Mouse (Mus musculus) CD4-positive, CD25-positive, alpha-beta regulatory T cell, adult 2 months (primary cell): ENCODE measurements around the gene Mgll.

Experiments
- DNase-seq: peaks from one replicate; pipeline ENCODE4 v3.0.0-alpha.2; 2012; ENCODE audit warnings: low read depth, low spot score

Mgll gene

DNA sequence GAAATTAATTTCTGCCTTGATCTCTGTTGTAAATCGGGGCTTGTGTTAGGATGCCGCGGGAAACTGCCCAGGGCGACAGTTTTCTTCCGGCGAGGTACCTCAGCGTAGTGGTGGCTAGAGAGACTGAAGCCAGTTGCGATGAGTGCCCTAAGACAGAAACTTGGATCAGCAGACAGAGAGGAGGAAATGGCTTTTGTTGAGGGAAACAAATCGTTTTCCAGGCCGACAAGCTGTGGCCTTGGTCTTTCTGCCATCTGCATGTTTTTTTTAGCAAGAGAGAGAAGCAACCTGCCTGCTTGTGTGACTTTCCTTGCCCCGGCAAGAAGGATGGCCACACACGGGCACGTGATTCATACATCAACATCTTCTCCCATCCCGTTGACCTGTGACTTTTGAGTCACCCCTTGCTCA, 70.4 kb downstream of the Mgll start:
- DNase-seq = no peak

DNA sequence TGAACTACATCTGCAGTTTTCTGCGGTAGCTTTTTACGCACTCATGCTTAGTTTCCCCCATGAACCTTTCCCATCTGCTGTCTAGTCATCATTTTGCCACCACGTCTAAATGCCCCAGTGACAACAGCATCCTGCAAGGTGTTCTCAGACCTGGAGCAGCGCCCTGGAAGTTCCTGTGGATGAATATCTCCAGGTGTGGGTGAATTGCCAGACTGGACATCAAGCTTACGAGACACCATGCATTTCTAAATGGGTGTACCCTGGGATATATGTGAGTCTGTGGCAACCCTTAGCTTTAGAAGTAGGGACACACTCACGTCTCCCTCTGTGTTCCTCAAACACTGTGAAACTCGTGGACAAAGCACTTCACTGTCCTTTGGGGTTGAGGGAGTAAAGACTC, 76.0 kb downstream of the Mgll start:
- no peak for DNase-seq

DNA sequence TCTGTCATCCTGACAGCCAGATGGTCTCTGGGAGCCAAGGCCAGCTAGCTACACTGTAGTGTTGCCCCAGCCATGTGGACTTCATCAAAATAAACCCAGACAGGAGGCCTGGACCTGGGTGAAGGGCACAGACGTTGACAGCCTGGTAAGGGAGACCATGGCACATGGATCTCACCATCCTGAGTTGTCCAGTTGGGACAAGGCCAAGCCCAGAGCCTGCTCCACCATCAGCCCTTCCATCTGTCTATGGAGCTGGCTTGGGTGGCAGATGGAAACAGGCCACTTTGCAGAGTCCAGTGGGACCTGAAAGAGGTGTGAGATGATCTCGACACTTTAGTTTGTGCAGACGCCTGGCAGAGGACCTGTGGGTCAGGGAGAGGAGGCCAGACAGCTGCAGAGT, 76.5 kb downstream of the Mgll start:
- DNase-seq = no peak

DNA sequence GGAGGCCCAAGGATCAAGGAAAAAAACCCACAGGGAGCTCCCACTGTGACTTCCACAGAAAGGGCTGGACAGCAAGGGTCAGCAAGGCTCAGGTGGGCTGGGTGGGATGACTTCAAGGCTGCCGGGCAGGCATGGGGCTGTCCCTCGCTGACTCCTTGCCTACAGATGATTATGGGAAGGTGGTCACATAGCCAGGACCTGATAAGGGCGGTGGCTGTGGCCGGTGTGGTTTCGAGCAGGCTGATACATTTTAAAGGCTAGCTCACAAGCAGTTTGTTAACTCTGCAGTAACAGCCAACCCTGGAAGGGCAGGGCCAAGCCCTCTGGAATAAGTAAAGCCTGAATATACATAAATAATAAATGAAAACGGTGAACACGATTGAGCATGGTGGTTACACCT, 78.8 kb downstream of the Mgll start:
- no peak for DNase-seq

DNA sequence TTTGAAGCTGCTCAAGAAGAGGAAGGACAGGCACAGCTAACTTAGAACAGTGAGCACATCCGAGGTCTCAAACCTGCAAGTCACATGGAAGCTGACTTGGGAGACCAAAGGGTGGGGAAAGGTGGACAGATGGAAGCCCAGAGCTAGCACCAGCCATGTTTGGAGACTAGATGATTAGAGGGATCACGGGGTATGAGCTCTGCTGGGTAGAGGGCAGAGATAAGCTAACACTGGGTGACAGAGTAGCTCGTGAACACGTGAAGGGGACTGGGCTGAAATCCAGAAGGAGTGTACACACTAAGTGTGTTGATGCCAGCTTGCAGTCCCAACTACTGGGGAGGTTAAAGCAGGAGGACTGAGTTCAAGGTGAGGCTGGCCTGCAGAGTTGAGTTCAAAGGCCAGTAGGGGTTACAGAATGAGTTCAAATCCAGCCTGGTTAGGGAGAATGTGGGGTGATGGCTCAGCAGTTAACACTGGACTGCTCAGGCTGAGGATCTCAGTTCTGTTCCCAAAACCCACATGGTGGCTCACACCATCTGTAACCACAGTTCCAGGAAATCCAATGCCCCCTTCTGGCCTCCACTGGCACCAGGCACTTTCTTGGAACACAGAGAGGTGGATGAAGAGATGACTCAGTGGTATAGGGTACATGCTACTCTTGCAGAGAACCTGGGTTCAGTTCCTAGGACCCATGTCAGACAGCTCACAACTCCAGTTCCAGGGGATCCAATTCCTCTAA, 79.9 kb downstream of the Mgll start:
- DNase-seq = no peak

DNA sequence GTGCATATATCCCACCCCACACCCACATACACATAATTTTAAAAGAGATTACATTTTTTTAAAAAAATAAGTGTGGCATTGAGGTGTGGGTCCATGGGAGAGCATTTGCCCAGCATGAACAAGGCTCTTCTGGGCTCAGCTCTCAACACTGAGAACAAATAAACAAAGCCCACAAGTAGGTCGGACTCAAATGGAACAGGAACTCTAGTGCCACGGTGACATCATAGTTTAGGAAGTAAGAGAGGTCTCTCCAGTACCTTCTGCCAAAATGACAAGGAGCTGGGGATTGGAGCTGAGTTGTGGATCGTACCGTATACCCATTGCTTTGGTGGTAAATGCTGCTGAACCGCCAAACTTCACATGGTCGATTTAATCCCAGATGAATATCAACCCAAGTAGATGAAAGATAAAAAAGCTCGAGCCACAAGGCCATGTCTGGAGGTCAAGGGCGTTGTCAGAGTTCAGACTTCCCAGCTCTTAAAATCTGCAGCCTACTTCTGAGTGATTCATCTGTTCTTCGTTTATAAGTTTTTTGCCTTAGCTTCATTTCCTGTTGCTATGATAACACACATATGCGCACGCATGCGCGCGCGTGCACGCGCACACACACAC, 80.9 kb downstream of the Mgll start:
- DNase-seq = no peak

DNA sequence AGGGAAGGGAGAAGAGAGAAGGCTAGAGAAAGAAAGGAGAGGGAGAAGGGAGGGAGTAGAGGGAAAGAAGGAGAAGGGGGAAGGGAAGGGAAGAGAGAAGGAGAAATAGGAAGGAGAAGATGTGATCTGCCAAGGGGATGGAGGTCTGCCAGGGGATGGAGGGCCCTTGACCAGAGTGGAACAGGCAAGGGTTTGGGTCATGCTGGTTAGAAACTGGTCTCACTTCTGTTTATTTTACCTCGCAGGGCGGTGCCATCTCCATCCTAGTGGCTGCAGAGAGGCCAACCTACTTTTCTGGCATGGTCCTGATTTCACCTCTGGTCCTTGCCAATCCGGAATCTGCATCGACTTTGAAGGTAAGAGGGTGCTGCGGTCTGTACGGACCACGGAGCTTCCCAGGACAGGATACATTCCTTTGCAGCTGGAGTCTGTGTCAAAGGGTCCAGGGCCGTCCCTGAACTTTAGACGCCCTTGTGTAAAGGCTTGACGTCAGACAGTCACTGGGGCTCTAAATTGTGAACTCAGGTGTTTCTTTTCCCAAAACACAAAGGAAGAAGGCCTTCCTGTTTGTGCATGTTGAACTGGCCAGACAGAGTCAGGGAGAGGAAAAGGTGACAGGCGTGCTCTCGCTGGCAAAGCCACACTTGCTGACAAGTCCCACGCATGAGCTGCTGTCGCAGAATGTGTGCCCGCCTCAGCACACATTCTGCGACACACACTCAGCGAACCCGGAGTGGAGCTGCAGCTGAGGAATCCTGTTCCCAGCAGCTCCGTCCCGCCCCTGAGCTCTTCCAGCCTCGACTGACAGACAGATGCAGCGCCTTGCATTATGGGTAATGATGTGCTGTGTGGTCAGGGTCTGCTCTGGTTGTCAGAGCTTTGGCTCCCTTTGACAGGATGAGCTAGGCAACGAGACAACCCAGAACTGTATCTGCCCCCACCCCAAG, 85.2 kb downstream of the Mgll start:
- no peak for DNase-seq

DNA sequence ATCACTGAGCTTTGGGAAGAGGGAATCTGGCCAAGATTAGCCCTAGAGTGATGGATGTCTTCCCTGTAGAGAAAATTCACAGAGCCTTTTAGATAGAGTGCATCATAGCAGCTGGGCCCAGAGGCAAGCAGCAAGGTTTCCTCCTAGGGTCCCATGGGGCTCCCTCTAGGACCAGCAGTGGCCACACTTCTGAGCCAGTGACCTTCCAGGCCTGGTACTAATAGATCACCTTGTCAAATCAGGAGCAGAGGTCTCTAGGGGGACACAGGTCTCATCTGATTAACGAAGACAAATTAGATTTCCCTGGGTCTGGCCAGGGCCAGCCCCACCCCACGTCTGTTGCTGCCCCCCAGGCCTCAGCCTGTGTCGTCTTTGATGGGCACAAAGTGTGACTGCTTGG, 86.1 kb downstream of the Mgll start:
- DNase-seq = no peak

DNA sequence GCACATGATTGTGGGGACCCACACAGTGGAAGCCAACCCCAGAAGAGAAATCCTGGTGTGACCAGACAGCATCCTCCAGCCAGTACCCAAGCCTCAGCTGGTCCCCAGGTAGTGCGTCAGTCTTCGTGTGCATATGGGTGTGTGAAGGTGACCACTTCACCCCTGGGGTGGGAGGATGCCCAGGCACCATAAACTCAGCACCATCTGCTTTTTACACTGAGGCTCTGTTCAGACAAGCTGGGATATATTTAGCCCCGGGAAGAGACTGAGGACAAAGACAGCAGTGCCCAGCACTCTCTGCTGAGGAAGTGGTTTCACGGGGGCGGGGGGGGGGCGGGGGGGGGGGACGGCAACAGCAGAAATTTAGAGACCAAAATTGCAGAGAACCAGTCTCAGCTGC, 87.2 kb downstream of the Mgll start:
- no peak for DNase-seq

DNA sequence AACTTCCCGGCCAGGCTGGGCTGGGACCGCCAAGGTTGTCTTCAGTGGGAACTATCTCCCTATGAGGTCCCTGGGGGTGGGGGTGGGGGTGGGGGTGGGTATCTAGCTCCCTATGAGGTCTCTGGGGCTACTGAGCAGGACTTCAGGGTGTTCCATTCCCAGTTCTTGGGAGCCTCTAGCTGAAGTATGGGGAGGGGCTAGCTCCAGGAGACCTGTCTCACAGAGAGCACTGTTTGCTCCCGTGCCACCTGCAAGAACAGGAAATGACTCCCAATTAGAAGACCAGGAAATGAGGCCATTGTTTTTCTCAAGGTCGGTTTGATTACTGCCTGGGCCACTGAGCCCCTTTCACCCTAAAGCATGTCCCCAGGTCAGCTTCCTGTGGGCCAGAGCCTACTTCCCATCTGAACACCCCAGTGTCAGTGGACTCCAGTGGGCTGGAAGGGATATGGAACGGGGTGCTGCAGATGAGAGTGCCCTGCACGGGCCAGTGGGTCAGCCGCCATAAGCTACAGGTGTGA, 87.7 kb downstream of the Mgll start:
- DNase-seq = no peak

DNA sequence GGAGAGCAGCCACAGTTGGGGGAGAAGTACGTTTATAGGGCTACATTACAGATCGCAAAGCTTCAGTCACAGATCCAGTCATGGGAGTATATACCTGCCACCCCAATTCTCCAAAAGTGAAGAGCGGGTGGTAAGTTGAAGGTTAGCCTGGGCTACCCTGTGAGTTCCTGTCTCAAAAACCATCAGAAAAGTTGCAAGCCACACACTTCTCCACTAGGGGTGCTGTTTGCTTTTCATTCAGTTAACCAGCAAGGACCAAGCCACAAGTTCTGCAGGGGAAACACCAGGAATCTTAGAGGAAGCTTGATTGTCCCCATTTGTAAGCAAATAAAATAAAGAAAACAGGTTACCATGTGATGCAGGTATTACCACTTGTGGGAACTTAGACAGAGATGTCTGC, 88.7 kb downstream of the Mgll start:
- peak; percentile 73 for DNase-seq

DNA sequence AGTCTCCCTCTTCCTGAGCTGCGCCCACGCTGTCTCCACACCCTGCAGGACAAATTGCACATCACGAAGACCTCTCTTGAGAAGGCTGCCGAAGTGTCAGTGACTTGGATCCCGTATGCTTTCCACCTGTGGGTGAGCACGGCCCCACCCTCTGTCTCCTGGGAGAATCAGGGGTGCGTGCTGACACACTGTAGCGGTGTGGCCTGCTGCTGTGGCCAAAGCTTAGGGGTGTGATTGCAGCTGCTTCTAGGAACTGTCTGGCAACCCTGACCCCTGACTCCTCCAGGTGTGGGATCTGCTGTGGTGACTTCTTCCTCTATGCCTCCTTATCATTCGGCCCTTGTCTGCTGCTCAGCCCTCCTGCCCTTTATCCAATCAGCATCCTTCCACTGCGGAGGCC, 89.6 kb downstream of the Mgll start:
- no peak for DNase-seq

DNA sequence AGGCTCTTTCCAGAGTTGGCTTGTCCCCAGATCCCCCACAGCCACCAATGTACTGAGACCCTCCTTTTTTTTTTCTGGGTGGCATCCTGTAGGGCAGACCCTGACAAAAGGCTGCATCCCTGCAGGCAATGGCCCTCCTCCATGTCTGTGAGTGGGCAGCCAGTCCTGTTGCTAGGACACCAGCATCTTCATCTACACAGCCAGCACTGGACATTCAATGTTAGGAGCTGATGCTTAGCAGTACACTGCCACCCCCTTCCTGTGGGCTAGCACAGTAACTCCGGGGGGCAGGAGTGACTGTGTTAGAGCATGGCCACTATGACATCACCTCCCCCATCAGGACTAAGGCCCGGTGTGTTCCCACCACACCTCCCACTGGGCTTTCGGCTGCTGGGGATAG, 90.8 kb downstream of the Mgll start:
- no peak for DNase-seq

DNA sequence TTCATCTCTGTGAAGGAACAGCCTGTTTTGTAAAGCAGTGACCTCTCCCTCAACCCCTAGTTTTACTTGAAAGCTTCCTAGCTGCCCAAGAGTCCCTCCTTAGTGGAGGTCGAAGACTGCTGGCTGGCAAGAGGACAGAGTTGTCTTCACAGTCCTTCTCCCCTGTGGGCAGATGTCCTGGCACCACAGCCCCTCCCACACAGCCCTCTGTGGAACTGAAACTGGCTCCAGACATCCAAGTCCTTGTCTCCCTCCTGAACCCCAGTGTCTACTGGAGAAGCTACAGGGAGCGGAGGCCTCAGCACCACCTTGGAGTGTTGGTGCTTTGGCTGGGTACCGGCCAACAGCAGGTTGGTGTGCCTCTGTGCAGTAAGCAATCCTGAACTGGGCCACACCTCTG, 91.3 kb downstream of the Mgll start:
- DNase-seq = no peak

DNA sequence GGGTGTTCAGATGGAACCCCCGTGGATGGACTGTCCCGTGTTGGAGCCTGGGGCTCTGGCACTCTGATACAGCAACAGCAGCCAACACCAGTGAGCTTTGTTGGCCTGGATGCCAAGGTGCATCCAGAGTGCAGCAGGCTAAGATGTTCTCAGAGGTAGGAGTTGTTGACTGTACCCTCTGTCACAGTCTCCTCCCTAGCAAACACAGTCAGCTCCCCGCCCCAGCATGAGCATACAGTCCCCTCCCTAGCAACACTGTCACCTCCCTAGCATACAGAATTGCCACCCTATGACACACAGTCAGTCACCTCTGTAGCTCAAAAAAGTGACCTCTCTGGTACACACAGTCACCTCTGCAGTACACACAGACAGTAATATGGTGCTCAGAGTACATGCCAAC, 92.7 kb downstream of the Mgll start:
- no peak for DNase-seq

DNA sequence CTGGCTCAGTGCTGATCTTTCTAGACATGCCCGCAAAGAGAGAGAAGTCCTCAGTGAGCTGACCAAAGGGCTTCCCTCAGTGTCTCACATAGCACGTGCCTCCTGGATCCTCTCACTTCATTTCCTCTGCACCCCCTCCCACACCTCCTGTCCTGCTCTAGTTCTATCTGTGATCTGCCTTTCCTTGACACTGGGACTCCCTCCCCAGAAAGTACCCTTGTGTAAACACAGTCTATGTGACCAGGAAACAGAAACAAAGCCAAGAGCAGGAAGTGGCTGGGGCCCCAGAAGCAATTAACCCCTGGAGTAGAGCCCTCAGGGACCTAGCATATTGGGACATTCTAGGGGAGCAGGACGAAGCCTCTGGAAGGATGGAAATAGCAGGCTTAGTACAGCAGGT, 96.6 kb downstream of the Mgll start:
- no peak for DNase-seq

DNA sequence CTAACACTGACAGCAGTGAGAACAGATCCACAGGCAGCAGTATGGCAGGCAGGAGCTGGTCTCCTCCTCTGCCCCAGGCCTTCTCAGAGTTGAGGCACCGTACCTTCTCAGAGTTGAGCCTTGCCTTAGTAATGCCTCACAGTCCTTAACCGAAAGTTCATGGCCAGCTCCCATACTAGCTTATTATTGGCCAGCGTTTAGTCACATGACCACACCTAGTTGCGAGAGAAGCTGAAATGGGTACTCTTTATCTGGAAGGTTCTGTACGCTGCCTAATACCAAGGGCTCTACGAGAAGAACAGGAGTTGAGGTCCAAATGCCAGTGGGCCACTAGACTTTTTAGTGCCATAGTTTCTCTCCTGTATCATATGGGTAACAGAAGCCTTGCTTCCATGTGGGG, 97.1 kb downstream of the Mgll start:
- DNase-seq = no peak

DNA sequence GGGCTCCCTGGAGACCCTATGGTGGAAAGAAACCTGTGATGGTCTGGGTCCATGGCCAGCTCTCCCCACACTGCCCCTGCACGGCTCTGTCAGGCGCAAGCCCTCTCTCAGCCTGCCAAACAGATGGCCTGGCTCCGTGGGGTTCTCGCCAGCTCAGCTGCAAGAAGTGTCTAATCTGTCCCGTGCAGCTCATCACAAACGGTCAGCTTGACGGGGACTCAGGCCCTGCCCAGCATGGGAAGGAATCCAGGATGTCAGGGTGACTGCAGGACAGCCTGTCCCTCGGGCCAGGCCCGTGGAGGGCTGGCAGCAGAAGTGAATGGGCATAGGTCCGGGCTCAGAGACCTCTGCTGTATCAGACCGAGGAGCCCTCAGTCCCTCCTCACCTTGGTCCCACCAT, 97.7 kb downstream of the Mgll start:
- DNase-seq = no peak

DNA sequence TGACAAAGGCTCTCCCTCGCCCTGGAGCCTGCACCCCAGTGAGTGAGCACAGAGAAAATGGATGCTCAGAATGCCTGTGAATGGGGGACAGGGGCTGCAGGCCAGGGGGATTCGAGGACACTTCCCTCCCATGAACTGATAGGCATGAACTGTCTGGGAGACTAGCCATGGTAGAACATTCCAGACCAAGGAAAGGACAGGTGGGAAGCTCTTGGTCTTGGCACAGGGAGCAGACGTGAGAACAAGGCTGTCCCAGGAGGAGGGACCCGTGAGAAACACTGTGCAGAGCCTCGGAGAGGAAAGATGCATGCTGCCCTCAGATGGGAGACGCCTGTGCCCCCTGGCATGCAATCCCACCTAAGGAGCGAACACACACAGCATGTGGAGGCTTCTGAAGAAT, 100.0 kb downstream of the Mgll start:
- no peak for DNase-seq

DNA sequence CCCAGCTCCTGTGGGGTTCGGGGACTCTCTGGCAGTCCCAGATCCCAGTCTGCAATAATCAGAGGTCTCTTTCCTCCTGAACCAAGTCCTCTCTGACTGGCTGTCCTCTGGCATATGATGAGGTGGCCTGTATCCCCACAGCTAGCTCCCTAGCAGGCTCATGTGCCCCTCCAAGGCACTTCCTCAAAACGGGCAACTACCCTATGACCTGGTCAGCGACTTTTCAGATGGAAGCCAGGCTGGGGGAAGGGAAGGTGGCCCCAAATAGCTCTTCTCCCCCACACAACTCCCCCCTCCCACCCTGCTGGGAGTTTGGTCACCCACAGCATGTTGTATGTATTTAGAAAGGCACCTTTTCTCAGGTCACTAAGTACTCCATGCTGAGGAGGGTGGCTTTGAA, 101.9 kb downstream of the Mgll start:
- no peak for DNase-seq

DNA sequence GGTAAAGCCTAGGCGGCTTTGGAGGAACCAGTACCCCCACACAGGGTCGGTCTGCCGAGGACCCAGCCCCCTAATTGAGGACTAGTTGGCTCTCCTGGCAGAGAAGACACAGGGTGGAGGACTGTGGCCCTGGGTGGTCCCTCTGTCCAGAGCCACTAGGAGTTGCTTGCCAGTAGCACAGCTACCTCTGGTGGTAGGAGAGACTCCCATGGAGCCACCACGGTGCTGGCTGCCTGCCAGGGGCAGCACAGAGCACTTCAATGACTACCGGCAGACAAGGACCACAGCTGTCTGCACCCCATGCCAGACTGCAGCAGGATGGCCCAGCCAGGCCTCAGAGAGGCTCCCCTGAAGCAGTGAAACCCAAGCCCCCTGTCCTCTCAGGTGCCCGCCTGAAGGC, 102.3 kb downstream of the Mgll start:
- no peak for DNase-seq

DNA sequence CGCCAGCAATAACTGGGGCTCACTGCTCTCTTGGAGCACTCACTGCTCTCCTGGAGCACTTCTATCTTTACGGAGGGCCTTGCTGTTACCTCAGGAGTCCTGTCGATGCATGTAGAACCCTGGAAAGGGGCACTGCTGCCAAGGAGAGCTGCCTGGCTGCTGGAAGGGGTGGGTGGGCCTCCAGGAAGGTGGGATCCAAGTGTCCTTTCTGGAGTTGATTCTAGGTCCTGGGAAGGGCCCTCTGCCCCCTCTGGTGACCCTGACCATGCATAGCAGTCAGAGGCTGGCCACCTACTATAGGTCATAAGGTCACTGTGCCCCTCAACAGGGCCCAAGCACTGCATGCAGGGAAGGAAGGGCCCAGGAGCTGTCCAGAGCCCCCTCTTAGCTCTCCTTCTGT, 102.8 kb downstream of the Mgll start:
- no peak for DNase-seq
